ENCODE assay signal across 20 mouse cellular contexts in genomic region chr9:87727155-87727953, GRCm38 (mm10). TPM values are rescaled to one million over a fixed set of nuclear protein-coding genes. Genes with fewer than 3 reads are reported as not detected.
DNase-seq lines count a peak whose midpoint lies in the region; ATAC-seq and TF ChIP-seq lines count a peak whose summit lies in the region.
"Had no signal": no experiment of that assay in that cellular context is flagged by ENCODE, and none has a peak within 500 bp of the region (broad histone marks: within the 10 kb centered on the region; RNA-seq: fewer than 3 reads in every experiment).

No protein-coding gene starts in this region.

- intact Hi-C loops in heart, postnatal 14 days (cut with DNase I) = no loop called here

- WGBS in hindbrain, embryonic 14.5 days = 8% methylated on average over 12 of the region's 12 CpGs
- 6% methylated on average over 12 of the region's 12 CpGs for WGBS in hindbrain, embryonic 13.5 days
- WGBS in embryonic facial prominence, embryonic 11.5 days = 5% methylated on average over 12 of the region's 12 CpGs
- WGBS in limb, embryonic 14.5 days = 19% methylated on average over 12 of the region's 12 CpGs

- H3K27me3 ChIP-seq in hindbrain, embryonic 14.5 days (ENCODE audit: control insufficient read depth, insufficient read depth, low read length) = peaks cover 77% of the 10 kb centered on the region
- peaks cover 77% of the 10 kb centered on the region for H3K27me3 ChIP-seq in hindbrain, embryonic 13.5 days
- H3K27me3 ChIP-seq in embryonic facial prominence, embryonic 11.5 days (ENCODE audit: control insufficient read depth, insufficient read depth, low read length) = peaks cover 23% of the 10 kb centered on the region
- peaks cover 18% of the 10 kb centered on the region for H3K27me3 ChIP-seq in limb, embryonic 14.5 days (ENCODE audit: control insufficient read depth, insufficient read depth, low read length)
- H3K27me3 ChIP-seq: Patski had no signal

- DNase-seq in heart, adult 11 months = peak; percentile 73
- no peak for DNase-seq in heart, postnatal 14 days
- peak; percentile 53 for DNase-seq in hindbrain, embryonic 14.5 days (ENCODE audit: low spot score)
- peak; percentile 16 for DNase-seq in embryonic facial prominence, embryonic 11.5 days (ENCODE audit: low spot score)
- no peak for DNase-seq in limb, embryonic 14.5 days (ENCODE audit: low spot score)
- no peak for DNase-seq in gastrocnemius, postnatal 10 days
- DNase-seq: cerebellum, adult 18-20 months; kidney, adult 9 months; liver, embryonic 13.5 days; lung, postnatal 14 days; thymus, postnatal 14 days had no signal

- no peak for ATAC-seq in hindbrain, embryonic 14.5 days (ENCODE audit: low FRiP score)
- ATAC-seq in hindbrain, embryonic 13.5 days (ENCODE audit: low FRiP score) = no peak
- ATAC-seq in embryonic facial prominence, embryonic 11.5 days (replicated peaks; ENCODE audit: insufficient number of reproducible peaks, low FRiP score, low TSS enrichment, low read depth) = no peak
- ATAC-seq in limb, embryonic 14.5 days (ENCODE audit: low FRiP score, low read depth) = no peak
- ATAC-seq in megakaryocyte-erythroid progenitor cell, adult 5-6 weeks (replicated peaks; ENCODE audit: low FRiP score, low TSS enrichment, poor library complexity, severe bottlenecking) = no peak
- ATAC-seq: hindbrain, postnatal 0 days; Patski had no signal

- H3K9me3 ChIP-seq in hindbrain, embryonic 14.5 days (ENCODE audit: control insufficient read depth, low read length) = no peaks in the 10 kb centered on the region
- no peaks in the 10 kb centered on the region for H3K9me3 ChIP-seq in hindbrain, embryonic 13.5 days
- H3K9me3 ChIP-seq in embryonic facial prominence, embryonic 11.5 days (replicated peaks; ENCODE audit: control insufficient read depth, low read length) = no peaks in the 10 kb centered on the region
- no peaks in the 10 kb centered on the region for H3K9me3 ChIP-seq in limb, embryonic 14.5 days (ENCODE audit: control insufficient read depth, low read length)
- H3K9me3 ChIP-seq: forebrain, embryonic 10.5 days; liver, embryonic 13.5 days; midbrain, embryonic 10.5 days; stomach, embryonic 15.5 days had no signal

- H3K4me2 ChIP-seq in hindbrain, embryonic 14.5 days (replicated peaks) = no peak overlapping the region
- H3K4me2 ChIP-seq in hindbrain, embryonic 13.5 days = no peak overlapping the region
- no peak overlapping the region for H3K4me2 ChIP-seq in embryonic facial prominence, embryonic 11.5 days (ENCODE audit: low read depth, low read length)
- H3K4me2 ChIP-seq in limb, embryonic 14.5 days (replicated peaks; ENCODE audit: low read depth, low read length, severe bottlenecking) = peak overlapping the region; percentile 77
- H3K4me2 ChIP-seq: liver, embryonic 13.5 days; stomach, embryonic 15.5 days had no signal

- no peak for TF ChIP-seq POLR2A in limb, embryonic 14.5 days (IDR thresholded peaks at IDR 0.05; ENCODE audit: borderline replicate concordance, extremely low read depth, insufficient read depth, insufficient read length)

- no peaks in the 10 kb centered on the region for H3K36me3 ChIP-seq in hindbrain, embryonic 14.5 days (replicated peaks; ENCODE audit: control insufficient read depth, insufficient read depth)
- no peaks in the 10 kb centered on the region for H3K36me3 ChIP-seq in hindbrain, embryonic 13.5 days
- no peaks in the 10 kb centered on the region for H3K36me3 ChIP-seq in embryonic facial prominence, embryonic 11.5 days (replicated peaks; ENCODE audit: control insufficient read depth, insufficient read depth, low read depth, low read length)
- peaks cover 11% of the 10 kb centered on the region for H3K36me3 ChIP-seq in limb, embryonic 14.5 days (ENCODE audit: control insufficient read depth, insufficient read depth, low read length)
- H3K36me3 ChIP-seq: forebrain, embryonic 10.5 days; liver, embryonic 13.5 days; midbrain, embryonic 10.5 days; stomach, embryonic 15.5 days had no signal

- 0 out of 2 replicates have a peak, but pooled peaks cover 5% of the 10 kb centered on the region for H3K4me1 ChIP-seq in hindbrain, embryonic 14.5 days (replicated peaks; ENCODE audit: control insufficient read depth, insufficient read depth, low read length)
- H3K4me1 ChIP-seq in hindbrain, embryonic 13.5 days (replicated peaks) = peaks cover 24% of the 10 kb centered on the region
- peaks cover 3% of the 10 kb centered on the region for H3K4me1 ChIP-seq in embryonic facial prominence, embryonic 11.5 days (ENCODE audit: control insufficient read depth, insufficient read depth, low read length)
- no peaks in the 10 kb centered on the region for H3K4me1 ChIP-seq in limb, embryonic 14.5 days (ENCODE audit: control insufficient read depth, insufficient read depth, low read length)

- no peak overlapping the region for H3K9ac ChIP-seq in hindbrain, embryonic 14.5 days
- no peak overlapping the region for H3K9ac ChIP-seq in hindbrain, embryonic 13.5 days
- H3K9ac ChIP-seq in embryonic facial prominence, embryonic 11.5 days (replicated peaks; ENCODE audit: low read length) = no peak overlapping the region
- peak overlapping the region; percentile 34; the same call in 1 of the 2 replicates for H3K9ac ChIP-seq in limb, embryonic 14.5 days (ENCODE audit: low read depth, low read length, severe bottlenecking)
- H3K9ac ChIP-seq: liver, embryonic 13.5 days; stomach, embryonic 15.5 days had no signal

- no peak overlapping the region for H3K27ac ChIP-seq in hindbrain, embryonic 14.5 days
- H3K27ac ChIP-seq in hindbrain, embryonic 13.5 days = no peak overlapping the region
- H3K27ac ChIP-seq in embryonic facial prominence, embryonic 11.5 days (replicated peaks; ENCODE audit: low read depth, low read length) = no peak overlapping the region
- no peak overlapping the region for H3K27ac ChIP-seq in limb, embryonic 14.5 days (replicated peaks; ENCODE audit: low read depth, low read length)
- H3K27ac ChIP-seq: forebrain, embryonic 10.5 days; hindbrain, postnatal 0 days; left cerebral cortex, adult 2 months; liver, embryonic 13.5 days; midbrain, embryonic 10.5 days; stomach, embryonic 15.5 days had no signal

- no peak overlapping the region for H3K4me3 ChIP-seq in hindbrain, embryonic 14.5 days (replicated peaks; ENCODE audit: low read length)
- H3K4me3 ChIP-seq in hindbrain, embryonic 13.5 days = no peak overlapping the region
- H3K4me3 ChIP-seq in embryonic facial prominence, embryonic 11.5 days (ENCODE audit: low read depth, low read length) = no peak overlapping the region
- peak overlapping the region; percentile 80 for H3K4me3 ChIP-seq in limb, embryonic 14.5 days (replicated peaks; ENCODE audit: low read length)
- H3K4me3 ChIP-seq: forebrain, embryonic 10.5 days; left cerebral cortex, adult 2 months; liver, embryonic 13.5 days; midbrain, embryonic 10.5 days; stomach, embryonic 15.5 days had no signal

RNA-seq across cellular contexts. Expression of gene Tbx18, which starts 3.7 kb away (rescaled TPM):
- 1 to 10 TPM; 5.1 to 7.8 TPM for total RNA-seq in heart, postnatal 14 days (2021)
- polyA plus RNA-seq in hindbrain, embryonic 14.5 days (2014; fragmentation: Nextera tagmentation; extraction: Ambion mirVana) = 1.4 and 1.8 TPM in 2 replicates
- polyA plus RNA-seq in hindbrain, embryonic 13.5 days (2015; fragmentation: Nextera tagmentation; extraction: Ambion mirVana) = 1.8 and 2.1 TPM in 2 replicates
- 3.9 and 4.1 TPM in 2 replicates for polyA plus RNA-seq in embryonic facial prominence, embryonic 11.5 days (2014; fragmentation: Nextera tagmentation; extraction: Ambion mirVana)
- 30.8 and 37.8 TPM in 2 replicates for polyA plus RNA-seq in limb, embryonic 14.5 days (2012; rRNA removed)
- polyA plus RNA-seq in limb, embryonic 14.5 days (2014; fragmentation: Nextera tagmentation; extraction: Ambion mirVana) = 15.6 and 19.7 TPM in 2 replicates
- 1 to 10 TPM; 2.7 to 3.7 TPM for total RNA-seq in gastrocnemius, postnatal 10 days (2021)
- 0.28 TPM in 1 of 2 replicates, not detected in the other for total RNA-seq in megakaryocyte-erythroid progenitor cell, adult 5-6 weeks (2014; fragmentation: Nextera tagmentation)
- total RNA-seq in megakaryocyte-erythroid progenitor cell, adult 5-6 weeks (2017) = not detected in 2 replicates
- polyA plus RNA-seq: small intestine, adult 2 months had no signal

Comparison
In these comparisons a context has a peak if more than half of its experiments do, and no peak if none do; other contexts are left out.
1. DNase-seq: peak in heart, adult 11 months (single experiment), hindbrain, embryonic 14.5 days (single experiment) and embryonic facial prominence, embryonic 11.5 days (single experiment); none in heart, postnatal 14 days (0 of 2), limb, embryonic 14.5 days (single experiment) and gastrocnemius, postnatal 10 days (single experiment).